Mouse (Mus musculus): ENCODE data around the gene Bicc1. TPM values are rescaled to one million over a fixed set of nuclear protein-coding genes. Genes with fewer than 3 reads are reported as not detected.

Gene Bicc1
- total RNA-seq, 2 experiments from 2014 or later = 7.9 to 9.7 TPM

DNA sequence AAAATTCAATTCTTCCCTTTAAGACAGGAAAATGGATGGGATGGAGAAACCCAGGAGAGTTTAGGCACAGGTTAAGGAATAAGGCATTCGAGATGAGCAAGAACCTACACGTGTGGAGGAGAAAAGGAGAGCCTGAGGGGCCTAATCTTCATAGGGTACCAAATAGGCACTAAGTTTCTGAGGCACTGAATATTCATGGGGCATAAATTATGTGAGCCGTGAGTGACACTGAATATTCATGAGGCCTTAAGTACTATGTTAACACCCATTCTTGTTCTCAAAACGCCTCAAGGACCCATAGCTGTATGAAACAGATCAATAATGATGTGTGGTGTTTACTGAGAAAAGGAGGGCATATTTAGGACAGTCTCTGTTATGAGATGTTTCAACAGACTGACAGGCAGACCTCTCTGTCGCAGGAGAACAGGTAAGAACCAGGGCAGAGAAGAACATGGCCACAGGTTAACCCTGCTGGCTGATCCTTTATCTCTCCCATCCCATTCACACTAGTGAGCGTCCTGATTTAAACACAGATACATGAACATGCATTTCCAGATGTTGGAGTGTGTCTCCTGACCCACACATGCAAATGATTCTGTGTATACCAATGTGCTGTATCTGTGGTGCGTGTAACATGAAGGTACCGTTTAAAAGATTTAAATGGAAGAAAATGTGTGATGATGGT is 58.5 kb downstream of the Bicc1 start:
- Histone ChIP-seq H3K27ac (no peak overlapping the region), H3K4me3 (no peak overlapping the region)
- DNase-seq = no peak
- intact Hi-C loops (cut with DNase I) = no loop called here
- no peak for TF ChIP-seq CTCF (IDR thresholded peaks at IDR 0.05)

DNA sequence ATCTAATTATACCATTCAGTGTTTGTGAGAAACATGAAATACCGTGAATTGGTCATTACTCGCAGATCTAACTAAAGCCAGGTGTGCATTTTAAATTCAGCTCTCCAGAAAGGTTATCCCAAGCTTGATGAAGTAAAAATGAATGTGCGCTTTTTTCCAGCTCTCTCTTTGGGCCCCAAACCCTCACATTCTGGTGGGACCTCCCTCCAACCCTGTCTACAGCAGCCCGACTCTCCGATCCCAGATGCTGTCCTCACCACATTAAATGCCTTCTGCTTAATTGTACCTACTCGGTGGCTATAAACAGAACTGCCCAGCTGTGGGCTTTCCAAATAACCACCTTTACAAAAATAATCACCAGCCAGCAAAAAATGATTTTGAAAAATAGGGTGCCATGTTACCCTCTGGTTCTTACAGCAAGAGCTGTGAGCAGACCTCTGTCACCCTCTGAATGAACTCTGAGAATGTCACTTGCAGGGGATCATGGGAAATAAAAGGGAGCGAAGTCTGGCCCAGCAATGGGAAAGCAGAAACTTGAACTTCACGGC is 64.7 kb downstream of the Bicc1 start:
- intact Hi-C loops (cut with DNase I) = no loop called here
- DNase-seq = no peak
- Histone ChIP-seq H3K4me3 (no peak overlapping the region), H3K27ac (peak overlapping the region; percentile 12; the same call in 1 of the 2 replicates)
- TF ChIP-seq CTCF (IDR thresholded peaks at IDR 0.05) = no peak

DNA sequence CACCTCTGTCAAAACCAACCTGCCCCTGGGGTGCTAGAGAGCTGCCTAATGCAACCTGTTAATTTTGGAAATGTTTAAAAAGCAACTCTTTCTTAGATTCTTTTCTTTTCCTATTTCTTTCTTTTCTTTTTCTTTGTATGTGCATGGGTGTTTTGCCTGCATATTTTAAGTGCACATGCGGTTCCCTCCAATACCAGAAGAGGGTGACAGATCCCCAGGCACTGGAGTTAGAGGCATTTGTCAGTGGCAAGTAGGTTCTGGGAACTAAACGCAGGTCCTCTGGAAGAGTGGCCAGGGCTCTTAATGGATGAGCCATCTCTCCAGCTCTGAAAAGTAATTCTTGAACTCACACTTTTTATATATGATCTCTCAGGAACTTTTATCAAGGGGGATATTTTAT is 66.2 kb downstream of the Bicc1 start:
- TF ChIP-seq CTCF (IDR thresholded peaks at IDR 0.05) = peak; percentile 41
- intact Hi-C loops (cut with DNase I) = no loop called here
- no peak for DNase-seq

DNA sequence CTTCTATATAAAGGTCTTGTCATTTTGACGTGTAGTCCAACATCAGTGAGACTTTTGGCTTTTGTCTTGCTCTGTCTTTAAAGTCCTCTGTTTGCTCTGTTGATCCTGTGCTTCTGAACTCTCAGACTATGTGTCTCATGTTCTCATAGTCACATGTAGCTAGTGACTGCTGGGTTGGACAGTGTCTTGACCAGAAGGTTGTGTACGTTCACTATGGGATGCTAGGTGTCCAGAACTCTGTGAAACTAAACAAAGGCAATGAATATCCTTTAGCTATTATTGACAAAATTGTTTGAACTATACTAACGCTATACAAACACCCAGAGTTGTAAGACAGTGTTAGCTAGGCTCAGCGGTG is 72.2 kb downstream of the Bicc1 start:
- no peak for TF ChIP-seq CTCF (IDR thresholded peaks at IDR 0.05)
- H3K27ac ChIP-seq = no peak overlapping the region
- intact Hi-C loops (cut with DNase I) = no loop called here

More for the DNA sequence above, 66.2 kb downstream of the Bicc1 start:
- Histone ChIP-seq H3K4me3 (no peak overlapping the region), H3K27ac (no peak overlapping the region)

GRCm38 (mm10) chr10:71086571-71087358 is 72.7 kb downstream of the Bicc1 start:
- no peak for DNase-seq

More for the DNA sequence above, 72.2 kb downstream of the Bicc1 start:
- DNase-seq = no peak
- H3K4me3 ChIP-seq = no peak overlapping the region

GRCm38 (mm10) chr10:71082986-71083385 is 76.5 kb downstream of the Bicc1 start:
- Histone ChIP-seq H3K4me3 (no peak overlapping the region), H3K27ac (peak overlapping the region; percentile 20; the same call in 1 of the 2 replicates)
- TF ChIP-seq CTCF (IDR thresholded peaks at IDR 0.05) = no peak
- DNase-seq = no peak
- intact Hi-C loops (cut with DNase I) = no loop called here

More at GRCm38 (mm10) chr10:71086571-71087358, 72.7 kb downstream of the Bicc1 start:
- H3K27ac ChIP-seq = peak overlapping the region; percentile 16; the same call in 1 of the 2 replicates
- no peak for TF ChIP-seq CTCF (IDR thresholded peaks at IDR 0.05)
- intact Hi-C loops (cut with DNase I) = no loop called here
- H3K4me3 ChIP-seq = no peak overlapping the region

- Histone ChIP-seq H3K4me3 (no peak overlapping the region), H3K27ac (no peak overlapping the region)
- intact Hi-C loops (cut with DNase I) = no loop called here
- DNase-seq = no peak
- TF ChIP-seq CTCF (IDR thresholded peaks at IDR 0.05) = no peak
These were observed 80.6 kb downstream of the Bicc1 start for GRCm38 (mm10) chr10:71078856-71079255.

DNA sequence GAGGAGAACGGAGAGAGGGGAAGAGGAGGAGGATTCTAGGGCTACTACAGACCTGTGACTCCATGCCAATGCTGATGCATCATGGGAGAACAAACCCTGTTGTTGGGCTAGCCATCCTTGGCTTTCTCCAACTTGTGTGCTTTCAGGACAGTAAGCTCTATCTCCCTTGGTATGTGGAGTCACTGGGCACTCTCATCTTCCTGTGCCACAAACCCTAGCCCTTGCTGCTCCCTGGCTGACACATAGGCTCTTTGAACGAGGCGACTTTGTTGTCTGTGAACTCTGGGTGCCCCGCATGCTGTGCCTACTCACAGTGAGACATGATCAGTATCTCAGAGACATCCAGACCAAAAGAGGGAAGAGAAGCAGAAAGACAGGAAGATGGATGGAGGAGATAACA is 94.5 kb downstream of the Bicc1 start:
- Histone ChIP-seq H3K27ac (no peak overlapping the region), H3K4me3 (no peak overlapping the region)
- intact Hi-C loops (cut with DNase I) = no loop called here
- no peak for TF ChIP-seq CTCF (IDR thresholded peaks at IDR 0.05)
- DNase-seq = no peak

GRCm38 (mm10) chr10:71064576-71064975 is 94.9 kb downstream of the Bicc1 start:
- no peak for TF ChIP-seq CTCF (IDR thresholded peaks at IDR 0.05)
- Histone ChIP-seq H3K27ac (no peak overlapping the region), H3K4me3 (no peak overlapping the region)
- no peak for DNase-seq
- intact Hi-C loops (cut with DNase I) = no loop called here

DNA sequence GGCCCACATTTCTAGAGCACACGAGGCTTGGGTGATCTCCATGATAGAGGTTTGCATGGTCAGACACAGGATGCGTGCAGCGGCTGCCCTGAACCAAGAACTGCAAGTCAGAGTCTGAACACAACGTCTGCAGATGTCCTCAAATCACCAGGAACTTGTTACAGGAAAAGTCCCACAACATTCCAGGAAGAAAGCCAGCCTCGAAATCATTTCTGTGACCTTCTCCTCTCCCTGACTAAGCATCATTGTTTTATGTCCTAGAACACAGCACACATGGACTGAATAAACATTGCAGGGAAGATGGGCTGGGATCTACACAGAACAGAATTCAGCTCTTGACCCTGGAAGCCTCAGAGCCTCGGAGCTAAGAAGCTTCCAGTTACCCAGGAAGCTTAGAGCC is 97.3 kb downstream of the Bicc1 start:
- intact Hi-C loops (cut with DNase I) = no loop called here
- DNase-seq = peak; percentile 44
- TF ChIP-seq CTCF (IDR thresholded peaks at IDR 0.05) = no peak
- Histone ChIP-seq H3K27ac (peak overlapping the region; percentile 76), H3K4me3 (no peak overlapping the region)

DNA sequence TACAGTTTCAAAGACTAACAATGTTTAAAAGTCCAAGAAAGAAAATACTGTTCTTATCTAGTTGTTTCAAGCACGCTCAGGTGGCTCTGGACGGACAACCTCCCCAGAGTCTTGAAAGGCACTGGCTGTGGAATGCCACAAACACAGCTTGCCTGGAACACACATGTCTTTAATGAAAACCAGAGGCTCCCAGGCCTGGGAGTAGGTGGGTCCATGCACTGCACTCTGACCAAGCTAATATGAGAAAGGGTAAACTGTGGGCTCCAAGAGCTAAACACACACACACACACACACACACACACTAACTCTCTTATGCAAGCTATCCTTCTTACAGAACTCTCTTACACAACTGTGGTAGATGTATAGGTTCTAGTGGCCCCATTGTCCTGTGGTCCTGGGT is 99.2 kb downstream of the Bicc1 start:
- intact Hi-C loops (cut with DNase I) = no loop called here
- Histone ChIP-seq H3K4me3 (no peak overlapping the region), H3K27ac (0 out of 2 replicates have a peak overlapping the region, but pooled peaks have one; percentile 3)
- no peak for DNase-seq
- no peak for TF ChIP-seq CTCF (IDR thresholded peaks at IDR 0.05)

DNA sequence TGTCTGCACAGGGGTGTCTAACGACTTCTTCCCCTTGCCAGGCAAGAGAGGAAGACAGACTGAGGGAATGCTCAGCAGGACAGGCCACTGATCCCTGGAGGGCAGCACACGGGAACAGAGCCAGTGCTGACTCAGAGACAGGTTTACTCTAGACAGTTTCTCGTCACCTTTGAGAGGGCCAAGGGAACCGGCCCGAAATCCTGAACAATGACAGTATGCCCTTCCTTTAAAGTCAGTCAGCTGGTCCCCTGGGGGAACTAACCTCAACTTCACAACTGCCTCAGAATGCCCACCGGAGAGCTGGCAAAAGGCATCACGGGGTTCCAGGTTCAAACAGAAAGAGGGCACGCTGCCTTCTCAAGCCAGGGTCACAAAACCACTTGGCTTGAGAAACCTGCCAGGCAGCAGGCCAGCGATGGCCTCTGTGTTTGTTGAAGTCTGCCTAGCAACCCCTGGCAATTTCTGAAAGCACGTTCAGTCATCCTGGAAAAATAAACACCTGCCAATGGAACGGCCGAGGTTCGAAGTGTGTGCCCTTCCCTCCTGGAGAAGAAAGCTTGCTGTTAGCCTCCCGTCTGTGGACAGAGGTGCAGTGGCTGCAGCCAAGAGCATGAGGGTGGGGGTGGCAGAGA is 100.8 kb downstream of the Bicc1 start:
- intact Hi-C loops (cut with DNase I) = no loop called here
- peak overlapping the region; percentile 69 for H3K4me3 ChIP-seq

GRCm38 (mm10) chr10:71058070-71058469 is 101.4 kb downstream of the Bicc1 start:
- intact Hi-C loops (cut with DNase I) = no loop called here
- peak overlapping the region; percentile 69 for H3K4me3 ChIP-seq
- H3K27ac ChIP-seq = peak overlapping the region; percentile 88
- TF ChIP-seq CTCF (IDR thresholded peaks at IDR 0.05) = no peak
- no peak for DNase-seq

More for the DNA sequence above, 100.8 kb downstream of the Bicc1 start:
- peak; percentile 5; the same call in 1 of the 2 replicates for TF ChIP-seq CTCF (IDR thresholded peaks at IDR 0.05)
- DNase-seq = peak; percentile 87
- H3K27ac ChIP-seq = peak overlapping the region; percentile 88
